Mouse (Mus musculus) olfactory bulb, adult 2 months (tissue): ENCODE data around the gene Myo18a.

ENCODE experiments used
- CTCF ChIP-seq: fragments of 200-500 bp; IDR thresholded peaks from 2 replicates; pipeline ENCODE4 v1.5.1; 2012; ENCODE audit warnings: low read depth, mild to moderate bottlenecking, low read length, moderate library complexity; ENCODE audit not compliant: insufficient read depth
- POLR2A ChIP-seq: fragments of 200-500 bp; IDR thresholded peaks from 2 replicates; pipeline ENCODE4 v1.6.1; 2012; ENCODE audit warnings: mild to moderate bottlenecking, low read depth, low read length, moderate library complexity; ENCODE audit not compliant: insufficient read depth

DNA sequence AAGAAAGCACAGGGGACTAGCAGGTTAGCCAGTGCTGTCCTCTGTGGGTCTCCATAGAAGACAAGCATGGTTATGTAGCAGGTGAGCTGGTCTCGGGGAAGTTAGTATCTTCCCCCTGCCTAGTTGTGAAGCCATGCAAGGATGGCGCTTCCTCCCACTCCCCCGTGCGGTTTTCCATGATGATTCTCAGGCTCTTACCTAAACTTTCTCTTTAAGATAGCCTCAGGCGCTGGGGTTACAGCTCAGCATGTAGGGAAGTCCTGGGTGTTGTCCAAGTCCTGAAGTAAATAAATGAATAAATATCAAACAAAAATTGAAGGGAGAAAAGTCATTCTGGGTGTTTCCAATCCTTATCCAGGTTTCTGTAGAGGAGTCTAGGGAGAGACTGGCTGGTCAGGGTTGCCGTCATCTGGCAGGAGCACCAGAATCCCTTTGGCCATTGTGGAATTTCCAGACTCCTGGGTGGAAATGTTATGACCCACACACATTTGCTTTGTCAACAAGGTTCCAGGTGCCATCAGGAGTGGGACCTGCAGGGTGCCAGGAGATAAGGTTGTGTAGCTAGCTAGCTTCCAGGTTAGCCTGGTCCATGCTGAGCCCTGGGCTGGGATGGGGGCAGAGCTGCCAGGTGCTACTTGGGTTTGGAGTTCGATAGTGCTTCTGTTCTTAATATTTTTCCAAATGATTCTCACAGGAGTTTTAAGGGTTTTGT lies 19.2 kb downstream of the Myo18a start:
- no peak for TF ChIP-seq CTCF
- no peak for TF ChIP-seq POLR2A
